Mouse (Mus musculus): ENCODE measurements around the gene Tns1.

DNA sequence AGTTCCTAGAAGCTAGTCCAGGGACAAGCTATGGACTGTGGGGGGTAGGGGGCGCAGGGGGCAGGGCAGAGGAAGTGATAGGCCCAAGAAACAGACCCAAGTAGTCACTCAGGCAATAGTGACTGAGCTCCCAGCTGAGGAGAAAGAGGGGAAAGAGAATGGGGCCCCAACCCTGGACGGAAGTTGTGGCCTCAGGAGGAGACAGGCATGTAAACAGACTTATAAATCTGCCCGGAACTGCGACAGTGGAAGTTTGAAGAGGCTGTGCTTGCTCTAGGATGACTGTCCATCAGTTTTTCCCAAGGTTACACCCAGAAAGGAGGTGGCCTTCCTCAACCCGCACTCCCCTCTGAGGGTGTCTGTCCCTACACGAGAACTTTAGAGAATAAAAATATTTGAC, 99.0 kb downstream of the Tns1 start:
- no peak for TF ChIP-seq GATA1 (IDR thresholded peaks at IDR 0.05; ENCODE audit: borderline replicate concordance, low read length)
- TF ChIP-seq FLI1 (IDR thresholded peaks at IDR 0.05; ENCODE audit: low read length), result no peak

Data from megakaryocyte, embryonic 14.5 days (primary cell).